Mouse (Mus musculus) hindbrain, embryonic 11.5 days (tissue): ENCODE data around the gene Tmem156. TPM values are rescaled to one million over a fixed set of nuclear protein-coding genes. Genes with fewer than 3 reads are reported as not detected.

ENCODE experiments used
- ATAC-seq: fragments of 200-750 bp; cut with Nextera tagmentation; 2 replicates; pipeline ENCODE4 v1.8.0; 2017; ENCODE audit warnings: mild to moderate bottlenecking, moderate TSS enrichment, moderate library complexity; ENCODE audit not compliant: low FRiP score
- DNase-seq: peaks from one replicate; pipeline ENCODE4 v3.0.0-alpha.2; 2015; ENCODE audit warnings: low spot score
- H3K27ac ChIP-seq: fragments of 300-500 bp; sonication (generic); 2 replicates; pipeline ENCODE4 v1.5.1; 2014; ENCODE audit warnings: mild to moderate bottlenecking, low read depth, low read length
- H3K27me3 ChIP-seq: fragments of 300-500 bp; sonication (generic); 2 replicates; pipeline ENCODE4 v1.6.1; 2014; ENCODE audit warnings: mild to moderate bottlenecking, low read length, moderate library complexity, mixed read lengths; ENCODE audit not compliant: control insufficient read depth, insufficient read depth
- H3K36me3 ChIP-seq: fragments of 300-500 bp; sonication (generic); 2 replicates; pipeline ENCODE4 v1.6.1; 2014; ENCODE audit warnings: mild to moderate bottlenecking, low read length, moderate library complexity, mixed read lengths; ENCODE audit not compliant: control insufficient read depth, insufficient read depth
- H3K4me1 ChIP-seq: fragments of 300-500 bp; sonication (generic); replicated peaks from 2 replicates; pipeline ENCODE4 v1.6.1; 2014; ENCODE audit warnings: low read length, mixed read lengths; ENCODE audit not compliant: control insufficient read depth, insufficient read depth
- H3K4me2 ChIP-seq: fragments of 300-500 bp; sonication (generic); replicated peaks from 2 replicates; pipeline ENCODE4 v1.6.1; 2014; ENCODE audit warnings: mild to moderate bottlenecking, low read depth, low read length
- H3K4me3 ChIP-seq: fragments of 300-500 bp; sonication (generic); 2 replicates; pipeline ENCODE4 v1.5.1; 2014; ENCODE audit warnings: low read depth, low read length
- H3K9ac ChIP-seq: fragments of 300-500 bp; sonication (generic); 2 replicates; pipeline ENCODE4 v1.6.1; 2014; ENCODE audit warnings: low read depth, low read length
- H3K9me3 ChIP-seq: fragments of 300-500 bp; sonication (generic); 2 replicates; pipeline ENCODE4 v1.6.1; 2016; ENCODE audit warnings: low read length; ENCODE audit not compliant: control insufficient read depth
- WGBS: fragments of 180-500 bp; shearing (Covaris S2); extraction: QIAGEN DNeasy Blood & Tissue Kit; methylation state at CpG from one replicate; pipeline ENCODE4 v1.1.7; 2014; 5-methylcytosine and 5-hydroxymethylcytosine counted together
- polyA plus RNA-seq: library from polyadenylated mRNA; unstranded; fragments of >200 nt; fragmentation: Nextera tagmentation; extraction: Ambion mirVana; gene quantifications from 2 replicates; pipeline ENCODE4 v1.2.1, GENCODE M21; 2014

The Tmem156 gene
- 0.10 and 0.22 TPM in 2 replicates for polyA plus RNA-seq

DNA sequence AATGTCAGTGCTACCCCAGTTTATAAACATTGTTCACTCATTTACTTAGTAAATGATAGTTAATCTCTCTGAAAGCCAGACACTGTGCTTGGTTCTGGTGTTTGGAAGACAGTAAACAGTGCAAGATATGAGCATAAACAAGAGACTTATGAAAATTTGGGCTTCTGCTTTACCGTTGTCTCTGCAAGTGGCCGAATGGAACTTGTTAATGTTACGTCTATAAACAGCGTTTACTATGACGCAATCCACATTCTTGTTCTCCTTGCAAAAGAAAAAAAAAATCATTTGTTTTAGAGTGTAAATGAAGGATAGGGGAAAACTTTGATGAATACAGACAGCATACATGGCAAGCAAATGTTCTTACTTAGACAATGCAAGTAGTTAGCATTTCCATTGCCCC lies at the start of gene Tmem156:
Gene Tmem156 (minus strand): TSS at position 212 of the 400 bp plus-strand sequence.
- H3K9ac ChIP-seq, result no peak within 1 kb of the TSS
- H3K4me1 ChIP-seq, result no peaks in the 10 kb centered on the region
- no peak for DNase-seq
- no peak within 1 kb of the TSS for H3K4me2 ChIP-seq
- ATAC-seq, result no peak
- H3K27ac ChIP-seq, result no peak within 1 kb of the TSS
- no peaks in the 10 kb centered on the region for H3K9me3 ChIP-seq
- no peak within 1 kb of the TSS for H3K4me3 ChIP-seq
- WGBS, result 89% methylated on average over 5 of the region's 5 CpGs
- H3K36me3 ChIP-seq, result no peaks in the 10 kb centered on the region
- H3K27me3 ChIP-seq, result no peaks in the 10 kb centered on the region

DNA sequence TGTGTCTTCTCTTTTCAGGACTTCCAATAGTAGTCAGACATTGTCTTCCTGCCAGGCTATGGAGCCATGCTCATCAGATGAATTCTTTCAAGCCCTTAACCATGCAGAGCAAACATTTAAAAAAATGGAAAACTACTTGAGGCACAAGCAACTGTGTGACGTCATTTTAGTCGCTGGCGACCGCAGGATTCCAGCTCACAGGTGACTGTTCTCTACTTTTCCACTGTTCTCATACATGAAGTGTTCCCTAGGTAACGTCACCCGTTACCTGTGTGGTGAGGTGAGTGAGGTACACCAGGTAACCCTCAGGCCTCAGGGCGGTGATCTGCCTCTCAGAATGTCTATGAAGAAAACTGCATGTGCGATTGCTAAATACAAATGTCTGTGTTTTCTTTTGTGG lies 49.3 kb upstream of the Tmem156 start:
- 91% methylated on average over 8 of the region's 8 CpGs for WGBS
- no peaks in the 10 kb centered on the region for H3K9me3 ChIP-seq
- no peak overlapping the region for H3K4me3 ChIP-seq
- no peaks in the 10 kb centered on the region for H3K36me3 ChIP-seq
- H3K4me2 ChIP-seq, result no peak overlapping the region
- ATAC-seq, result no peak
- H3K4me1 ChIP-seq, result no peaks in the 10 kb centered on the region
- DNase-seq, result no peak
- H3K9ac ChIP-seq, result no peak overlapping the region
- no peaks in the 10 kb centered on the region for H3K27me3 ChIP-seq
- H3K27ac ChIP-seq, result no peak overlapping the region

- no peaks in the 10 kb centered on the region for H3K27me3 ChIP-seq
- no peaks in the 10 kb centered on the region for H3K4me1 ChIP-seq
- DNase-seq, result no peak
- no peak overlapping the region for H3K9ac ChIP-seq
- no peak overlapping the region for H3K4me2 ChIP-seq
- ATAC-seq, result no peak
- no peaks in the 10 kb centered on the region for H3K9me3 ChIP-seq
- H3K36me3 ChIP-seq, result no peaks in the 10 kb centered on the region
- H3K4me3 ChIP-seq, result no peak overlapping the region
- WGBS, result 90% methylated on average over 6 of the region's 6 CpGs
- H3K27ac ChIP-seq, result no peak overlapping the region
Observed at GRCm38 (mm10) chr5:65137073-65137472, 45.1 kb upstream of the Tmem156 start.

GRCm38 (mm10) chr5:65136159-65136558 lies 44.2 kb upstream of the Tmem156 start:
- H3K9ac ChIP-seq, result no peak overlapping the region
- H3K36me3 ChIP-seq, result no peaks in the 10 kb centered on the region
- 81% methylated on average over 7 of the region's 7 CpGs for WGBS
- H3K9me3 ChIP-seq, result no peaks in the 10 kb centered on the region
- H3K27me3 ChIP-seq, result no peaks in the 10 kb centered on the region
- DNase-seq, result no peak
- H3K4me1 ChIP-seq, result no peaks in the 10 kb centered on the region
- H3K27ac ChIP-seq, result no peak overlapping the region
- no peak overlapping the region for H3K4me3 ChIP-seq
- H3K4me2 ChIP-seq, result no peak overlapping the region
- ATAC-seq, result no peak

- Histone ChIP-seq H3K27ac (peak overlapping the region; percentile 64), H3K4me3 (peak overlapping the region; percentile 46), H3K27me3 (no peaks in the 10 kb centered on the region), H3K4me1 (no peaks in the 10 kb centered on the region), H3K4me2 (peak overlapping the region; percentile 54), H3K9ac (peak overlapping the region; percentile 61), H3K36me3 (no peaks in the 10 kb centered on the region), H3K9me3 (no peaks in the 10 kb centered on the region)
- ATAC-seq, result peak; percentile 48; the same call in 1 of the 2 replicates
- DNase-seq, result peak; percentile 64
- WGBS, result 13% methylated on average over 20 of the region's 20 CpGs
Observed at GRCm38 (mm10) chr5:65131211-65131879, 39.4 kb upstream of the Tmem156 start.

- Histone ChIP-seq H3K36me3 (no peaks in the 10 kb centered on the region), H3K9ac (peak overlapping the region; percentile 61), H3K4me1 (no peaks in the 10 kb centered on the region), H3K9me3 (no peaks in the 10 kb centered on the region), H3K27ac (peak overlapping the region; percentile 64), H3K4me3 (peak overlapping the region; percentile 46), H3K27me3 (no peaks in the 10 kb centered on the region), H3K4me2 (peak overlapping the region; percentile 54)
- ATAC-seq, result peak; percentile 94
- DNase-seq, result peak; percentile 75
- 2% methylated on average over 12 of the region's 12 CpGs for WGBS
Observed at GRCm38 (mm10) chr5:65130528-65131210, 38.7 kb upstream of the Tmem156 start.

DNA sequence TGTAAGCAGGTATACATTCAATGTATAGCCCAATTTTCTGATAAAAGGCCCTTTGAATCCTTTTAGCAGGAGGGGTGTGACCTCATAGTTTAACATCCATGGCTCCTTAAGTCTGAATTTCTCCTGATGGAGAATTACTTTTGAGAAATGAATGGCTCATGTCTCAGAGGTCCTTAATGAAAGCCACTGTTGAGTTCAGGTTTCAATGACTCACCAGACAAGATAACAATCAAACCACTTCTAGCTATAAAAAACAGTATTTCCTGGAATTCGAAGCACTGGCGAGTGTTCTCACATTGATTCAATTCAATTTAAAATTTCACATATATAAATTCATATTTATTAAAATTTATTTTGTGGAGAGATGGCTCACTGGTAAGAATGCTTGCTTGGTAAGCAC lies 36.5 kb upstream of the Tmem156 start:
- Histone ChIP-seq H3K4me1 (no peaks in the 10 kb centered on the region), H3K27ac (no peak overlapping the region), H3K4me3 (no peak overlapping the region), H3K9me3 (no peaks in the 10 kb centered on the region), H3K4me2 (no peak overlapping the region), H3K36me3 (no peaks in the 10 kb centered on the region), H3K9ac (no peak overlapping the region), H3K27me3 (no peaks in the 10 kb centered on the region)
- no peak for DNase-seq
- WGBS, result 83% methylated on average over 2 of the region's 2 CpGs
- ATAC-seq, result no peak

GRCm38 (mm10) chr5:65126137-65126536 lies 34.2 kb upstream of the Tmem156 start:
- 93% methylated on average over 1 of the region's 1 CpGs for WGBS
- no peak for DNase-seq
- Histone ChIP-seq H3K4me1 (no peaks in the 10 kb centered on the region), H3K9ac (no peak overlapping the region), H3K4me3 (no peak overlapping the region), H3K36me3 (no peaks in the 10 kb centered on the region), H3K27ac (no peak overlapping the region), H3K9me3 (no peaks in the 10 kb centered on the region), H3K4me2 (no peak overlapping the region), H3K27me3 (no peaks in the 10 kb centered on the region)
- ATAC-seq, result no peak

DNA sequence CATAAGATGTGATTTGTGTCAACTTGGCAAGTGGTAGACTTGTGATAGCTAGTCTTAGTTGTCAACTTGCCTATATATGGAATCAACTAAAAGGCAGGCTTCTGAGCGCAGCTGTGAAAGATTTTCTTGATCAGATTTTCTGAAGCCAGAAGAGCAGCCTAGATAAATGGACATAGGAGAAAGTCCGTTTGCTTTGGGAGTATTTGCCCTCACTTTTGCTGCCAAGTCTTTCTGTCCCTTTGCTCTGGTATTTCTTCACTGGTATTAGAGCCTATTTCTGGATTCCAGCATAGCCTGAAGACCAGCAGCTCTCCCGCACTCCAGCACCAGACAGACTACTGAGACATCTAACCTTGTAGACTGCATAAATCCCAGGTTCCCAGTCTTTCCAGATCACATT lies 30.7 kb upstream of the Tmem156 start:
- H3K4me3 ChIP-seq, result no peak overlapping the region
- WGBS, result 91% methylated on average over 3 of the region's 3 CpGs
- H3K36me3 ChIP-seq, result no peaks in the 10 kb centered on the region
- no peak overlapping the region for H3K4me2 ChIP-seq
- no peaks in the 10 kb centered on the region for H3K9me3 ChIP-seq
- no peak overlapping the region for H3K9ac ChIP-seq
- no peaks in the 10 kb centered on the region for H3K27me3 ChIP-seq
- H3K27ac ChIP-seq, result no peak overlapping the region
- H3K4me1 ChIP-seq, result no peaks in the 10 kb centered on the region
- DNase-seq, result no peak
- no peak for ATAC-seq
